In genomic region chr17:88063980-88064346, GRCm38 (mm10) we compare ENCODE assay signal across 8 mouse cellular contexts. TPM values are rescaled to one million over a fixed set of nuclear protein-coding genes. Genes with fewer than 3 reads are reported as not detected.
DNase-seq lines count a peak whose midpoint lies in the region; ATAC-seq and TF ChIP-seq lines count a peak whose summit lies in the region.

No protein-coding gene starts in this region.

- in situ Hi-C loops in CH12.LX (cut with MboI; ENCODE audit: low pct_ligation_motif_present, low pct_unique_long_range_greater_than_20kb, low sequenced_read_pairs), result no loop called here

- TF ChIP-seq EP300 in CH12.LX (IDR thresholded peaks at IDR 0.05; ENCODE audit: low read length), result no peak
- TF ChIP-seq EP300 in liver, embryonic 14.5 days (IDR thresholded peaks at IDR 0.05; ENCODE audit: low read depth), result no peak
- TF ChIP-seq EP300 in stomach, postnatal 0 days (optimal IDR thresholded peaks at IDR 0.05), result no peak

- no peaks in the 10 kb centered on the region for H3K27me3 ChIP-seq in CH12.LX (replicated peaks)
- H3K27me3 ChIP-seq in forebrain, embryonic 12.5 days, result no peaks in the 10 kb centered on the region
- H3K27me3 ChIP-seq in heart, embryonic 16.5 days (ENCODE audit: control insufficient read depth, insufficient read depth, low read length), result no peaks in the 10 kb centered on the region
- H3K27me3 ChIP-seq in liver, embryonic 14.5 days (ENCODE audit: control insufficient read depth, insufficient read depth, low read length), result no peaks in the 10 kb centered on the region
- H3K27me3 ChIP-seq in neural tube, embryonic 12.5 days (replicated peaks), result no peaks in the 10 kb centered on the region
- no peaks in the 10 kb centered on the region for H3K27me3 ChIP-seq in stomach, postnatal 0 days (ENCODE audit: control insufficient read depth, insufficient read depth, low read length)

- peaks cover 0 to 9% of the 10 kb centered on the region in 2 experiments for H3K36me3 ChIP-seq in CH12.LX (replicated peaks in 1 of 2; ENCODE audit: control insufficient read depth in 1 of 2, insufficient read depth in 1 of 2, low read length in 1 of 2)
- H3K36me3 ChIP-seq in forebrain, embryonic 12.5 days (replicated peaks), result no peaks in the 10 kb centered on the region
- H3K36me3 ChIP-seq in heart, embryonic 16.5 days (ENCODE audit: control insufficient read depth, insufficient read depth), result no peaks in the 10 kb centered on the region
- no peaks in the 10 kb centered on the region for H3K36me3 ChIP-seq in liver, embryonic 14.5 days (replicated peaks; ENCODE audit: control insufficient read depth, insufficient read depth, low read depth)
- no peaks in the 10 kb centered on the region; the same call in 1 of the 2 replicates for H3K36me3 ChIP-seq in neural tube, embryonic 12.5 days
- H3K36me3 ChIP-seq in stomach, postnatal 0 days (ENCODE audit: control insufficient read depth, insufficient read depth, low read length), result no peaks in the 10 kb centered on the region

- peaks cover 83% of the 10 kb centered on the region for H3K79me2 ChIP-seq in CH12.LX (replicated peaks; ENCODE audit: control insufficient read depth, extremely low read depth, insufficient read depth, poor library complexity, severe bottlenecking)

- H3K9ac ChIP-seq in CH12.LX (ENCODE audit: insufficient read depth, low read depth), result peak overlapping the region; percentile 100
- peak overlapping the region; percentile 100 for H3K9ac ChIP-seq in forebrain, embryonic 12.5 days
- H3K9ac ChIP-seq in heart, embryonic 16.5 days (ENCODE audit: low read length), result peak overlapping the region; percentile 93
- H3K9ac ChIP-seq in liver, embryonic 14.5 days (replicated peaks), result peak overlapping the region; percentile 99
- H3K9ac ChIP-seq in neural tube, embryonic 12.5 days, result peak overlapping the region; percentile 100
- H3K9ac ChIP-seq in stomach, postnatal 0 days (ENCODE audit: low read length), result peak overlapping the region; percentile 99

- peak; percentile 21; the same call in 1 of the 2 replicates for ATAC-seq in forebrain, embryonic 12.5 days (ENCODE audit: low FRiP score)
- ATAC-seq in heart, embryonic 16.5 days (replicated peaks; ENCODE audit: extremely low read depth, insufficient read depth, low FRiP score), result no peak
- no peak for ATAC-seq in liver, embryonic 14.5 days (ENCODE audit: insufficient read depth)
- ATAC-seq in neural tube, embryonic 12.5 days (ENCODE audit: low FRiP score, low read depth), result peak; percentile 15
- ATAC-seq in stomach, postnatal 0 days (ENCODE audit: low FRiP score, low TSS enrichment), result no peak

- TF ChIP-seq POLR2A in CH12.LX (IDR thresholded peaks at IDR 0.05; ENCODE audit: low read depth, low read length), result peak; percentile 1; the same call in 1 of the 2 replicates

- TF ChIP-seq RAD21 in CH12.LX (IDR thresholded peaks at IDR 0.05; ENCODE audit: low read depth, low read length), result no peak

- no peak for TF ChIP-seq CTCF in CH12.LX (conservative IDR thresholded peaks at IDR 0.05 in 1 of 2, IDR thresholded peaks at IDR 0.05 in 1 of 2; ENCODE audit: low read depth in 2 of 2, low read length in 2 of 2)
- no peak for TF ChIP-seq CTCF in liver, embryonic 14.5 days (IDR thresholded peaks at IDR 0.05; ENCODE audit: low read depth)
- no peak for TF ChIP-seq CTCF in stomach, postnatal 0 days (IDR thresholded peaks at IDR 0.05; ENCODE audit: low read depth)

- H3K4me2 ChIP-seq in CH12.LX (ENCODE audit: insufficient read depth, low read depth, poor library complexity, severe bottlenecking), result peak overlapping the region; percentile 39; the same call in 1 of the 2 replicates
- peak overlapping the region; percentile 71 for H3K4me2 ChIP-seq in forebrain, embryonic 12.5 days
- H3K4me2 ChIP-seq in heart, embryonic 16.5 days (ENCODE audit: low read depth, low read length), result peak overlapping the region; percentile 84
- peak overlapping the region; percentile 92 for H3K4me2 ChIP-seq in liver, embryonic 14.5 days (ENCODE audit: low read depth)
- H3K4me2 ChIP-seq in neural tube, embryonic 12.5 days (replicated peaks), result peak overlapping the region; percentile 62
- peak overlapping the region; percentile 77 for H3K4me2 ChIP-seq in stomach, postnatal 0 days (replicated peaks; ENCODE audit: low read depth)

- H3K27ac ChIP-seq in CH12.LX (ENCODE audit: insufficient read depth, low read depth), result peak overlapping the region; percentile 90
- peak overlapping the region; percentile 100 for H3K27ac ChIP-seq in forebrain, embryonic 12.5 days
- peak overlapping the region; percentile 99 for H3K27ac ChIP-seq in heart, embryonic 16.5 days (ENCODE audit: low read length)
- H3K27ac ChIP-seq in liver, embryonic 14.5 days, result peak overlapping the region; percentile 93
- H3K27ac ChIP-seq in neural tube, embryonic 12.5 days, result peak overlapping the region; percentile 100
- peak overlapping the region; percentile 100 for H3K27ac ChIP-seq in stomach, postnatal 0 days (replicated peaks)

- H3K4me3 ChIP-seq in CH12.LX (replicated peaks in 1 of 3; ENCODE audit: low read depth in 2 of 3, low read length in 2 of 3, poor library complexity in 1 of 3), result peak overlapping the region; percentile 76 to 99 (median 78)
- peak overlapping the region; percentile 100 for H3K4me3 ChIP-seq in forebrain, embryonic 12.5 days (replicated peaks)
- peak overlapping the region; percentile 81 for H3K4me3 ChIP-seq in heart, embryonic 16.5 days (ENCODE audit: low read length)
- peak overlapping the region; percentile 79 to 95 for H3K4me3 ChIP-seq in liver, embryonic 14.5 days (ENCODE audit: insufficient read depth in 1 of 2, low read depth in 2 of 2, low read length in 2 of 2)
- peak overlapping the region; percentile 99 for H3K4me3 ChIP-seq in neural tube, embryonic 12.5 days
- H3K4me3 ChIP-seq in stomach, postnatal 0 days (ENCODE audit: low read depth, low read length), result peak overlapping the region; percentile 100

- H3K9me3 ChIP-seq in CH12.LX (replicated peaks; ENCODE audit: low read length), result peaks cover 5% of the 10 kb centered on the region
- no peaks in the 10 kb centered on the region for H3K9me3 ChIP-seq in forebrain, embryonic 12.5 days
- no peaks in the 10 kb centered on the region; the same call in 1 of the 2 replicates for H3K9me3 ChIP-seq in heart, embryonic 16.5 days (replicated peaks; ENCODE audit: control insufficient read depth, low read length)
- H3K9me3 ChIP-seq in liver, embryonic 14.5 days (ENCODE audit: control insufficient read depth, low read length), result no peaks in the 10 kb centered on the region
- no peaks in the 10 kb centered on the region for H3K9me3 ChIP-seq in neural tube, embryonic 12.5 days
- no peaks in the 10 kb centered on the region for H3K9me3 ChIP-seq in stomach, postnatal 0 days (ENCODE audit: control insufficient read depth, low read length)

- peak; percentile 78 for DNase-seq in CH12.LX (ENCODE audit: extremely low read depth)
- DNase-seq in c-Kit-negative CD71-positive TER-119-positive erythroid progenitor cells, embryonic 14.5 days (ENCODE audit: low read depth, low spot score), result peak; percentile 48
- peak; percentile 69 for DNase-seq in kidney, postnatal 14 days
- DNase-seq in liver, embryonic 14.5 days (ENCODE audit: low read depth in 3 of 3, low spot score in 3 of 3), result peak in 2 of 3 experiments; percentile 35 to 41
- peak; percentile 67 for DNase-seq in stomach, postnatal 0 days (ENCODE audit: low spot score)

- dilution Hi-C loops in CH12.LX (cut with MboI; ENCODE audit: extremely low pct_ligation_motif_present, extremely low pct_unique_long_range_greater_than_20kb, low sequenced_read_pairs), result no loop called here

- H3K4me1 ChIP-seq in CH12.LX (ENCODE audit: control insufficient read depth in 1 of 2, insufficient read depth in 2 of 2), result peaks cover 2 to 19% of the 10 kb centered on the region in 2 experiments; a peak in 3 of 4 replicates
- H3K4me1 ChIP-seq in forebrain, embryonic 12.5 days, result peaks cover 22% of the 10 kb centered on the region
- H3K4me1 ChIP-seq in heart, embryonic 16.5 days (ENCODE audit: control insufficient read depth, insufficient read depth, low read length), result peaks cover 14% of the 10 kb centered on the region
- H3K4me1 ChIP-seq in liver, embryonic 14.5 days (replicated peaks; ENCODE audit: control insufficient read depth in 2 of 2, insufficient read depth in 2 of 2, low read length in 1 of 2), result peaks cover 9 to 10% of the 10 kb centered on the region in 2 experiments
- peaks cover 9% of the 10 kb centered on the region for H3K4me1 ChIP-seq in neural tube, embryonic 12.5 days
- H3K4me1 ChIP-seq in stomach, postnatal 0 days (replicated peaks; ENCODE audit: control insufficient read depth, insufficient read depth), result peaks cover 4% of the 10 kb centered on the region; the same call in 1 of the 2 replicates

- WGBS in forebrain, embryonic 12.5 days, result under 1% methylated on average over 23 of the region's 23 CpGs
- whole genome bisulfite sequencing in heart, embryonic 16.5 days, result 1% methylated on average over 23 of the region's 23 CpGs
- under 1% methylated on average over 23 of the region's 23 CpGs for WGBS in liver, embryonic 14.5 days (ENCODE audit: insufficient replicate concordance)
- under 1% methylated on average over 23 of the region's 23 CpGs for WGBS in neural tube, embryonic 12.5 days
- whole genome bisulfite sequencing in stomach, postnatal 0 days, result under 1% methylated on average over 23 of the region's 23 CpGs

TF ChIP-seq in CH12.LX, 34 proteins besides CTCF, POLR2A, EP300 and RAD21 (continues in another document):
- no peak for TF ChIP-seq TBP (conservative IDR thresholded peaks at IDR 0.05; ENCODE audit: low read depth, low read length)
- 0 out of 2 replicates have a peak, but pooled peaks have one; percentile 22 for TF ChIP-seq HCFC1 (IDR thresholded peaks at IDR 0.05; ENCODE audit: low read depth, low read length)
- peak; percentile 73; the same call in 1 of the 2 replicates for TF ChIP-seq CHD1 (IDR thresholded peaks at IDR 0.05; ENCODE audit: low read depth, low read length)
- no peak for TF ChIP-seq JUND (conservative IDR thresholded peaks at IDR 0.05; ENCODE audit: low read depth, low read length)
- TF ChIP-seq MXI1 (IDR thresholded peaks at IDR 0.05; ENCODE audit: low read depth, low read length), result peak; percentile 33; the same call in 1 of the 2 replicates
- TF ChIP-seq IRF4 (IDR thresholded peaks at IDR 0.05; ENCODE audit: low read depth, low read length), result peak; percentile 18; the same call in 1 of the 2 replicates
- TF ChIP-seq SIN3A (IDR thresholded peaks at IDR 0.05; ENCODE audit: low read length), result peak; percentile 91
- 0 out of 2 replicates have a peak, but pooled peaks have one; percentile 17 for TF ChIP-seq NELFE (IDR thresholded peaks at IDR 0.05; ENCODE audit: low read depth, low read length)

RNA-seq across cellular contexts. Expression of gene Fbxo11, which starts 1.1 kb away (rescaled TPM):
- total RNA-seq in CH12.LX (2012; rRNA removed) (32.1 and 37.6 TPM in 2 replicates), CH12.LX (2014; rRNA removed) (53.9 and 61.0 TPM in 2 replicates)
- 61.8 and 67.6 TPM in 2 replicates for polyA plus RNA-seq in CH12.LX (2012; ENCODE audit: insufficient read length, low read depth)
- polyA plus RNA-seq in forebrain, embryonic 12.5 days (2016; fragmentation: Nextera tagmentation; extraction: Ambion mirVana), result 32.2 and 39.5 TPM in 2 replicates
- polyA plus RNA-seq in heart, embryonic 16.5 days (2015; fragmentation: Nextera tagmentation; extraction: Ambion mirVana), result 9.7 and 10.0 TPM in 2 replicates
- 4.4 and 7.1 TPM in 2 replicates for polyA plus RNA-seq in liver, embryonic 14.5 days (2012; rRNA removed)
- 4.5 and 4.8 TPM in 2 replicates for polyA plus RNA-seq in liver, embryonic 14.5 days (2014; fragmentation: Nextera tagmentation; extraction: Ambion mirVana)
- 38.0 and 40.3 TPM in 2 replicates for polyA plus RNA-seq in neural tube, embryonic 12.5 days (2016; fragmentation: Nextera tagmentation; extraction: Ambion mirVana)
- 7.7 and 9.1 TPM in 2 replicates for polyA plus RNA-seq in stomach, postnatal 0 days (2015; fragmentation: Nextera tagmentation; extraction: Ambion mirVana)

Comparison
In these comparisons a context has a peak if more than half of its experiments do, and no peak if none do; other contexts are left out.
1. H3K4me2 ChIP-seq: peak in every context shown above with its lines; median percentile 92 in liver, embryonic 14.5 days; 84 in heart, embryonic 16.5 days; 77 in stomach, postnatal 0 days; 71 in forebrain, embryonic 12.5 days; 62 in neural tube, embryonic 12.5 days; 39 in CH12.LX.
2. ATAC-seq: peak in forebrain, embryonic 12.5 days (single experiment) and neural tube, embryonic 12.5 days (single experiment); none in heart, embryonic 16.5 days (single experiment), liver, embryonic 14.5 days (single experiment) and stomach, postnatal 0 days (single experiment).
3. Peak in every context shown above with its lines, with median percentiles within 50 percentile points of each other: DNase-seq, H3K27ac ChIP-seq, H3K4me3 ChIP-seq and H3K9ac ChIP-seq.